Mouse (Mus musculus): ENCODE data around the gene Cd55. TPM values are rescaled to one million over a fixed set of nuclear protein-coding genes. Genes with fewer than 3 reads are reported as not detected.

The Cd55 gene
- polyA plus RNA-seq (2014; fragmentation: Nextera tagmentation; extraction: Ambion mirVana) = 12.5 and 16.5 TPM in 2 replicates

GRCm38 (mm10) chr1:130462084-130462861 lies at the start of gene Cd55:
Gene Cd55, minus strand, starts transcription at chr1:130462744.
- Histone ChIP-seq H3K36me3 (ENCODE audit: control insufficient read depth, insufficient read depth, low read length) (no peaks in the 10 kb centered on the region), H3K27ac (ENCODE audit: low read depth, low read length) (peak within 1 kb of the TSS; percentile 22; the same call in 1 of the 2 replicates), H3K9ac (ENCODE audit: low read depth, low read length) (peak within 1 kb of the TSS; percentile 73), H3K4me3 (ENCODE audit: low read depth, low read length) (peak within 1 kb of the TSS; percentile 69), H3K4me1 (ENCODE audit: control insufficient read depth, insufficient read depth, low read length) (peaks cover 4% of the 10 kb centered on the region; the same call in 1 of the 2 replicates), H3K27me3 (ENCODE audit: control insufficient read depth, insufficient read depth, low read length) (no peaks in the 10 kb centered on the region), H3K9me3 (replicated peaks; ENCODE audit: control insufficient read depth, low read length) (no peaks in the 10 kb centered on the region), H3K4me2 (peak within 1 kb of the TSS; percentile 88)
- ATAC-seq (replicated peaks; ENCODE audit: insufficient number of reproducible peaks, low FRiP score, low TSS enrichment) = peak; percentile 93
- WGBS (ENCODE audit: insufficient replicate concordance) = 0% methylated on average over 45 of the region's 45 CpGs

GRCm38 (mm10) chr1:130511823-130512370 lies 49.4 kb upstream of the Cd55 start:
- 76% methylated on average over 3 of the region's 3 CpGs for WGBS (ENCODE audit: insufficient replicate concordance)
- no peak for ATAC-seq (replicated peaks; ENCODE audit: insufficient number of reproducible peaks, low FRiP score, low TSS enrichment)

GRCm38 (mm10) chr1:130508957-130509350 lies 46.4 kb upstream of the Cd55 start:
- Histone ChIP-seq H3K9ac (ENCODE audit: low read depth, low read length) (no peak overlapping the region), H3K4me3 (ENCODE audit: low read depth, low read length) (no peak overlapping the region), H3K4me2 (no peak overlapping the region), H3K27ac (ENCODE audit: low read depth, low read length) (no peak overlapping the region), H3K27me3 (ENCODE audit: control insufficient read depth, insufficient read depth, low read length) (no peaks in the 10 kb centered on the region), H3K4me1 (ENCODE audit: control insufficient read depth, insufficient read depth, low read length) (no peaks in the 10 kb centered on the region), H3K9me3 (replicated peaks; ENCODE audit: control insufficient read depth, low read length) (no peaks in the 10 kb centered on the region), H3K36me3 (ENCODE audit: control insufficient read depth, insufficient read depth, low read length) (no peaks in the 10 kb centered on the region)
- no peak for ATAC-seq (replicated peaks; ENCODE audit: insufficient number of reproducible peaks, low FRiP score, low TSS enrichment)
- 46% methylated on average over 2 of the region's 2 CpGs for WGBS (ENCODE audit: insufficient replicate concordance)

More at GRCm38 (mm10) chr1:130511823-130512370, 49.4 kb upstream of the Cd55 start:
- H3K36me3 ChIP-seq (ENCODE audit: control insufficient read depth, insufficient read depth, low read length) = no peaks in the 10 kb centered on the region
- no peaks in the 10 kb centered on the region for H3K9me3 ChIP-seq (replicated peaks; ENCODE audit: control insufficient read depth, low read length)
- H3K27ac ChIP-seq (ENCODE audit: low read depth, low read length) = no peak overlapping the region
- H3K4me1 ChIP-seq (ENCODE audit: control insufficient read depth, insufficient read depth, low read length) = no peaks in the 10 kb centered on the region
- no peak overlapping the region for H3K4me2 ChIP-seq
- no peaks in the 10 kb centered on the region for H3K27me3 ChIP-seq (ENCODE audit: control insufficient read depth, insufficient read depth, low read length)
- no peak overlapping the region for H3K4me3 ChIP-seq (ENCODE audit: low read depth, low read length)
- H3K9ac ChIP-seq (ENCODE audit: low read depth, low read length) = no peak overlapping the region

GRCm38 (mm10) chr1:130508030-130508956 lies 45.7 kb upstream of the Cd55 start:
- Histone ChIP-seq H3K4me2 (no peak overlapping the region), H3K4me3 (ENCODE audit: low read depth, low read length) (no peak overlapping the region), H3K9me3 (replicated peaks; ENCODE audit: control insufficient read depth, low read length) (no peaks in the 10 kb centered on the region), H3K36me3 (ENCODE audit: control insufficient read depth, insufficient read depth, low read length) (no peaks in the 10 kb centered on the region), H3K9ac (ENCODE audit: low read depth, low read length) (no peak overlapping the region), H3K4me1 (ENCODE audit: control insufficient read depth, insufficient read depth, low read length) (no peaks in the 10 kb centered on the region), H3K27ac (ENCODE audit: low read depth, low read length) (no peak overlapping the region), H3K27me3 (ENCODE audit: control insufficient read depth, insufficient read depth, low read length) (no peaks in the 10 kb centered on the region)
- ATAC-seq (replicated peaks; ENCODE audit: insufficient number of reproducible peaks, low FRiP score, low TSS enrichment) = 0 out of 2 replicates have a peak, but pooled peaks have one; percentile 43
- WGBS (ENCODE audit: insufficient replicate concordance) = 54% methylated on average over 6 of the region's 6 CpGs

GRCm38 (mm10) chr1:130507408-130507807 lies 44.9 kb upstream of the Cd55 start:
- WGBS (ENCODE audit: insufficient replicate concordance) = 75% methylated on average over 2 of the region's 2 CpGs
- H3K4me2 ChIP-seq = no peak overlapping the region
- no peak overlapping the region for H3K4me3 ChIP-seq (ENCODE audit: low read depth, low read length)
- no peaks in the 10 kb centered on the region for H3K27me3 ChIP-seq (ENCODE audit: control insufficient read depth, insufficient read depth, low read length)
- no peaks in the 10 kb centered on the region for H3K4me1 ChIP-seq (ENCODE audit: control insufficient read depth, insufficient read depth, low read length)
- H3K36me3 ChIP-seq (ENCODE audit: control insufficient read depth, insufficient read depth, low read length) = no peaks in the 10 kb centered on the region
- no peaks in the 10 kb centered on the region for H3K9me3 ChIP-seq (replicated peaks; ENCODE audit: control insufficient read depth, low read length)
- ATAC-seq (replicated peaks; ENCODE audit: insufficient number of reproducible peaks, low FRiP score, low TSS enrichment) = no peak
- H3K9ac ChIP-seq (ENCODE audit: low read depth, low read length) = no peak overlapping the region
- no peak overlapping the region for H3K27ac ChIP-seq (ENCODE audit: low read depth, low read length)

- no peaks in the 10 kb centered on the region for H3K36me3 ChIP-seq (ENCODE audit: control insufficient read depth, insufficient read depth, low read length)
- H3K27ac ChIP-seq (ENCODE audit: low read depth, low read length) = no peak overlapping the region
- no peaks in the 10 kb centered on the region for H3K27me3 ChIP-seq (ENCODE audit: control insufficient read depth, insufficient read depth, low read length)
- H3K4me2 ChIP-seq = no peak overlapping the region
- no peak overlapping the region for H3K9ac ChIP-seq (ENCODE audit: low read depth, low read length)
- no peak for ATAC-seq (replicated peaks; ENCODE audit: insufficient number of reproducible peaks, low FRiP score, low TSS enrichment)
- WGBS (ENCODE audit: insufficient replicate concordance) = 76% methylated on average over 2 of the region's 2 CpGs
- no peak overlapping the region for H3K4me3 ChIP-seq (ENCODE audit: low read depth, low read length)
- H3K9me3 ChIP-seq (replicated peaks; ENCODE audit: control insufficient read depth, low read length) = no peaks in the 10 kb centered on the region
- H3K4me1 ChIP-seq (ENCODE audit: control insufficient read depth, insufficient read depth, low read length) = no peaks in the 10 kb centered on the region
Observed at GRCm38 (mm10) chr1:130499962-130500361, 37.4 kb upstream of the Cd55 start.

- ATAC-seq (replicated peaks; ENCODE audit: insufficient number of reproducible peaks, low FRiP score, low TSS enrichment) = no peak
- H3K27ac ChIP-seq (ENCODE audit: low read depth, low read length) = no peak overlapping the region
- no peak overlapping the region for H3K9ac ChIP-seq (ENCODE audit: low read depth, low read length)
- no peak overlapping the region for H3K4me2 ChIP-seq
- no peaks in the 10 kb centered on the region for H3K4me1 ChIP-seq (ENCODE audit: control insufficient read depth, insufficient read depth, low read length)
- H3K4me3 ChIP-seq (ENCODE audit: low read depth, low read length) = no peak overlapping the region
- H3K27me3 ChIP-seq (ENCODE audit: control insufficient read depth, insufficient read depth, low read length) = no peaks in the 10 kb centered on the region
- no peaks in the 10 kb centered on the region for H3K9me3 ChIP-seq (replicated peaks; ENCODE audit: control insufficient read depth, low read length)
- no peaks in the 10 kb centered on the region for H3K36me3 ChIP-seq (ENCODE audit: control insufficient read depth, insufficient read depth, low read length)
Observed at GRCm38 (mm10) chr1:130498331-130498730, 35.8 kb upstream of the Cd55 start.

GRCm38 (mm10) chr1:130486816-130487545 lies 24.4 kb upstream of the Cd55 start:
- Histone ChIP-seq H3K9ac (ENCODE audit: low read depth, low read length) (no peak overlapping the region), H3K27me3 (ENCODE audit: control insufficient read depth, insufficient read depth, low read length) (no peaks in the 10 kb centered on the region), H3K36me3 (ENCODE audit: control insufficient read depth, insufficient read depth, low read length) (no peaks in the 10 kb centered on the region), H3K27ac (ENCODE audit: low read depth, low read length) (no peak overlapping the region), H3K4me1 (ENCODE audit: control insufficient read depth, insufficient read depth, low read length) (no peaks in the 10 kb centered on the region), H3K4me2 (no peak overlapping the region), H3K4me3 (ENCODE audit: low read depth, low read length) (no peak overlapping the region), H3K9me3 (replicated peaks; ENCODE audit: control insufficient read depth, low read length) (no peaks in the 10 kb centered on the region)
- WGBS (ENCODE audit: insufficient replicate concordance) = 60% methylated on average over 10 of the region's 10 CpGs
- ATAC-seq (replicated peaks; ENCODE audit: insufficient number of reproducible peaks, low FRiP score, low TSS enrichment) = no peak
